Mouse (Mus musculus): ENCODE results near the gene Ckm.

DNA sequence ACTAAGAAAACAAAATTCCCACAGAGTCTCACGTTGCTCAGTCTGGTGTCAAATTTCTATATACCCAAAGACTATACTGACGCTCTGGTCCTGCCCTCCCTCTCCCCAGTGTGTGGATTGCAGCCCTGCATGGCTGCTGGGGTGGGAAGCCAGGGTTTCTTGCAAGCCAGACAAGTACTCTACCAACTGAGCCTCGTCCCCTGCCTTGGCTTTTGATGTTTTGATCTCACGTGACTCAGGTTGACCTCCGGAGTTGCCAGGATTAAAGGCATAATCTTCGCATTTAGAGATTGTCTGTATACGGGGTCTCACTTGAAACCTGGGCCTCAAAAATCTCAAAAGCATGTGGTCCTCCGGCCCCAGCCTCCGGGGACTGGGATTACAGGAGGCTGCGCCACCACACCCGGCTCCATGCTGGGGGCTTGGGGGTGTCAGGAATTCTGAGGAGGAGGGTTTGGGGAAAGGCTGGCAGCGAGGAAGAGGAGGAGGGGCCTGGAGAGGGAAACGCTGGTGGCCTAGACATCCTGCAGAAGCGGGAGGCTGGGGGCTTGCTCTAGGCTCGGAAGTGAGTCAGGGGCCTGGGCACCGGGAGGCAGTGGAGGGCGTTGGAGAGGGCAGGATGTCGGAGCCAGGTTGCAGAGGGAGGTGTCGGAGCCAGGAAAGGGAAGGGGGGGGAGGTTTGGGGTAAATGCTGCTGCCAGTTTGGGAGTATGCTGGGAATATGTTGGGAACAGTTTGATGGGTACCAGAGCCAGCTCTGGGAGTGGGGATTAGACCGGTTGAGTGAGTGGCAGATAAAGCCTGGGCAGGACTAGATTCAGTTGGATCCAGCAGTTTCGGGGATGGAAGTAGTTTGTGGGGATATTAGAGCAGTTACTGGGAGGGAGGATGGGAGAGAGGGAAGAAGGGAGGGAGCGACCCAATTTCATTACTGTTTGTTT, 60.1 kb downstream of the Ckm start:
- TF ChIP-seq CTCF (IDR thresholded peaks at IDR 0.05; ENCODE audit: low read depth): no peak
- no peak for TF ChIP-seq EP300 (IDR thresholded peaks at IDR 0.05; ENCODE audit: low read depth)

Measured in heart, postnatal 0 days (tissue).